Mouse (Mus musculus) ES-E14 (cell line): ENCODE measurements around the gene Gm13287.

ENCODE experiments used
- CHD2 ChIP-seq: IDR thresholded peaks from 2 replicates; pipeline ENCODE4 v1.6.1; 2014; ENCODE audit warnings: mild to moderate bottlenecking, low read depth, low read length, inconsistent platforms
- HCFC1 ChIP-seq: IDR thresholded peaks from 2 replicates; pipeline ENCODE4 v1.6.1; 2012; ENCODE audit warnings: low read length, inconsistent platforms, borderline replicate concordance; ENCODE audit not compliant: insufficient read depth
- MAFK ChIP-seq: IDR thresholded peaks from 2 replicates; pipeline ENCODE4 v1.6.1; 2014; ENCODE audit warnings: mild to moderate bottlenecking, low read depth, low read length, inconsistent platforms; ENCODE audit not compliant: insufficient read depth
- ZC3H11A ChIP-seq: IDR thresholded peaks from 2 replicates; pipeline ENCODE4 v1.6.1; 2012; ENCODE audit warnings: low read depth, mild to moderate bottlenecking, inconsistent platforms, low read length, borderline replicate concordance

DNA sequence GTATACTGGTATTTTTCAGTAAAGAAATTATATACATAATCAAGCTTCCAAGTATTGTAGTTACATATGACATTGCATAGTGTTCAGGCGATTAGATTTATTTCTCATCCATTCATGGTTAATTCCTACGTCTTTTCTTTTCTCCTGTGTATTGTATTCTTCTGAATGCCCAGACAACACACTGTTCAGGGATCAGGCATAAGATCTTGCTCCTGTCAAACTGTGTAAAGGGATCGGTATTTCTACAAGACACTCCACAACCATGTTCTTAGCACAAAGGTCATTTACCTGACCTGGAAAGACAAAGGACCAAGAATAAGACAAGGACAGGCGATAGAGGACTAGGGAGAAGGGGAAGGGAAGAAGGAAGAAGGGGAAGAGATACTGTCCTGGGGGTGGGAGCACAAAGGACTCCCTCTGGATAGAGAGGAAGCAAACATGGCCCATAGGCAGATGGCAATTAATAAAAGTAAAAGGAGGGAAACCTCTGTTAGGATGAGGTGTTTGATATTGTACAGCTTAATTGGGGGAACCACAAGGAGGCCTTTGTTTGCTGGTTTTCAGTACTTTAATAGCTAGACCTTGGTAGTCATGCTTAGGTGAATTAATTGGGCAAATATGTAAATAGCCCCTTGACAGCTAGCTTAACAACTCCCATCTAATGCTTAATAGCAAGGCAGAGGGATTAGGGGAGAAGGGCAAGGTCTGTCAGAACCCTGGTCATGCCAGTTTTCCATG is 48.1 kb downstream of the Gm13287 start:
- TF ChIP-seq ZC3H11A, result no peak
- no peak for TF ChIP-seq CHD2
- TF ChIP-seq MAFK, result no peak
- no peak for TF ChIP-seq HCFC1
